Mouse (Mus musculus) adrenal gland, postnatal 25 days (tissue): ENCODE measurements around the gene Plekhg1. TPM values are rescaled to one million over a fixed set of nuclear protein-coding genes. Genes with fewer than 3 reads are reported as not detected.

Source experiments
- DNase-seq: peaks from one replicate; pipeline ENCODE4 v3.0.0; 2021; ENCODE audit warnings: mixed read lengths
- total RNA-seq: library from RNA; stranded (reverse); gene quantifications from 2 replicates; pipeline ENCODE4 v1.2.3, GENCODE M21; 2021

Plekhg1 gene
- total RNA-seq, 1 experiment from 2014 or later = 6.6 TPM

DNA sequence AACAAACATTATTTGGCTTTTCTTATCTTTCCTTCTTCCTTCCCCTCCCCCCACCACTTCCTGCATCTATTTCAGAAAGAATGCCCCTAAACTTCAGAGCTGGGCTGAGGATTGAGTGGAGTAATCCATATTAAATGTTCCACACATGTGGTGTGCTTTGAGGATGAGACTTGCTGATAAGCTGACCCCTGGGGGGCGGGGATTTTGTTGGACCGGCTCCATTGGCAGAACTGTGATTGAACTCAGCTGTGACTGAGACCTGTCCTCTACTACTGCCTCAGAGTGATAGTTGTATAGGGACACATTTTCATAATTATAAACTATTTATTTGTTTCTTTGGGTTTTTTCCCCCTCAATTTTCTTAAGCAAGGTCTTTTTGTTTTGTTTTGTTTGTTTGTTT, 2.9 kb downstream of the Plekhg1 start:
- no peak for DNase-seq

DNA sequence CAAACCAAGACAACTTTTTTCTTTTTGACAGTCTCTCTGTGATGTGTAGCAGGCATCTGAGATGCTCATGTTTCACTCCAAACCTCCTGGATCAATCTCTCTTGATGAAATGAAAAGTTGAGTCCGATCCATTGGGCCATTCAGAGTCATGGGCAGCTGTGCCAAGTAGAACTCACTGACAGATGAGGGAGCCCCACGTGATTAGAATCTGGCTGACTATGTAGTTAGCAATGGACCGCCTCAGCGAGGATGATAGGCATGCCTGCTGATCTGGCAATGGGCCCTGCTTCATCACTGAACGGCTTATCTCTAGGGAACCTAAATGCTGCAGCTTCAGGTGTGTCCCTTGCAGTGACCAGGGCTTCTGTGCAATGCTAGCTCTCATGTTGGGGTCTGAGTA, 3.7 kb downstream of the Plekhg1 start:
- no peak for DNase-seq

DNA sequence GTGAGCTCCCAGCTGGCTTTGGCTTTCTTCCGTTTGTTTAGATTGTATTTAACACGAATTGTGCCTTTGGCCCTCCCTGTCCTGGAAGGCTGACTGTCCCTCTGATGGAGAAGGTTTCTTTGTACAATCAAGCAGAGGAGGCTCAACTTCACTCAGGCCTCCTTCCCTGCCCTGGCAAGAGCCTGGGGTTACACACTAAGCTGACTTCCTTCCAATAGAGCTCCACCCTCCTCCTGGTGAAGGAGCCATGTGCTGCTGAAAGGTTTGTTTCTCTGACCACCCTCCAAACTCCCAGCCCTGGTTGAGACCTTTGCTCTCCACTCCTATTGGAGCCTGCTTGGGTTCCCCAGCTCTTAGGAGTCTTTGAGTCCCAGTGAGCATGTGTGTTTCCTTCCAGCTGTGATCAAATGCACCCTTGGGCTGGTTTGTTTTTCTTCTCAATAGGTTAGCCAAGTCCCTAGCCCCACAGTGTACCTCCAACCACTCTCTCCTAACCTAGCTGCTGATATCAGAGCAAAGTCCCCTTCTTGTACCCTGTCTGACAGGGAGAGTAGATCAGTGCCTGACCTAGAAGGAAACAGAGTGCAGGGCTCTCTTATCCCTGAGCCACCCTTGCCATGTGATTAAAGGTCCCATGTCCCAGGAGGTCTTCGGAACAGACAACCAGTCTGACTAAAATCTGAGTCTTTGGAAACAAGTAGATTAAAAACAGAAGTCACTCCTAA, 6.8 kb downstream of the Plekhg1 start:
- DNase-seq = no peak

DNA sequence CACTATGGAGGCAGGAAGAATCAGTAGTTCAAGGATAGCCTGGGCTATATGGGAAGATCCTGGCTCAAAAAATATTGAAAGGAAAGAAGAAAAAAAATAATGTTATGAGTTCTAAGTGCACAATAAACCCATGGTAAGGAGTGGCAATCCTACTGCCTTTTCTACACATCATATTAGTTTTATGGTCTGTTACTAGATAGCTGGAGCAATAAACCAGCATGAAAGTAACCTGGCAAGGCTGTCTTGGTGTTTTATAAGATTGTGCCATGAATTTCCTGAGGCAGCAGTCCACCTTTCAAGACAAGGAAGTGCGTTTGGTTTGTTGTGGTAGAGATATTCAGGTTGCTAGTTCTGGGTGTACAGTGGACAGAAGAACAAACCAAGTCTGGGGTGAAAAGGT, 9.4 kb downstream of the Plekhg1 start:
- DNase-seq = no peak

DNA sequence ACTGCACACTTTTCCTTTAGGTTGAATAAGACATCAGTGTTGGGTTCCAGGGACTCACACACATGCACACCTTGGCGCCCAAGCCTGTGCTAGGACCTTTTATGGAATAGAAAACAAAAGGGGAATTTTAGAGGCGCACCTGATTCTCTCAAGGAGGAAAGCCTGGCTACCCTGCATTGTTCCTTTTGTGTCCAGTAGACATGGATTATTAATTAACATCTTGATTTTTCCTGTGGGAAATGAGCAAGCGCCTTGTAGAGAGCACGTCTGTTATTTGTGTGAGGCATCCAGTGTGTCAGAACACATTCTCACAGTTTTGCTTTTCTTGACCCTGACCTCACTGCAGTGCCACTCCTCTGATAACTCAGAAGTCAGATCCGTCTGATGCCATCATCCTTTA, 21.8 kb downstream of the Plekhg1 start:
- no peak for DNase-seq

DNA sequence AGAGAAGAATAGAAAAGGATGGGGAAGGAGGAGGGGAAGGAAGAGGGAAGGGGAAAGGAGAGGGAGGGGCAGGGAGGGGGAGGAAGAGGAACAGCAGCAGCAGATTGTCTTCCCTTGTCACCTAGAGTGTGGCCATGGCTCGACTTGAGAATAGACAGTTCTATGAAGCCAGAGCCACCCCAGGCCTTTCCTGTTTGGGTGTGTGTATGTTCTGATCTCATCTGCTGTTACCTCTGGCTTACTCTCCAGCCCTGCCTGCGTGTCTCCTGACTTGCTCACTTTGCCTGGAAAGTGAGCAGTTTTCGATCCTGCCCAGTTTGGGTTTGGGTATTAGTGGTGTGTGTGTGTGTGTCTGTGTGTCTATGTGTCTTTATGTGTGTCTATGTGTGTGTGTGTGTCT, 23.0 kb downstream of the Plekhg1 start:
- no peak for DNase-seq

DNA sequence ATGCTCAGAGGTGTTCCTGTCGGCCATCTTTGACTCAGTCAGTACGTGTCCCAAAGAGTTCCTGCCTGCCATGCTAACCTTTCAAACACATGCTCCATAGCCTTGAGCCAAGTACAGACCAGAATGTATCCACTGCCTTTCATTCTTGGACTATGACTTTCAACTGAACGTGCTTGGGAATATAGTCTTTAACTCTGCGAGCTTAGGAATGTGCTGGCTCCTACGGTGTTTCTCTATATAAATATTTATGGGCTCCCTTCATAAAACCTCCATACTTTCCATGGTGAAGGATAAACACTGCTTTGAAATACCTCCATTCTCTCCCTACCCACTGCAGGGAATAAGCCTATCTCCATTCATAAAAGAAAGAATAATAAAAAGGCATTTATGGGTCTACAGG, 29.0 kb downstream of the Plekhg1 start:
- no peak for DNase-seq

DNA sequence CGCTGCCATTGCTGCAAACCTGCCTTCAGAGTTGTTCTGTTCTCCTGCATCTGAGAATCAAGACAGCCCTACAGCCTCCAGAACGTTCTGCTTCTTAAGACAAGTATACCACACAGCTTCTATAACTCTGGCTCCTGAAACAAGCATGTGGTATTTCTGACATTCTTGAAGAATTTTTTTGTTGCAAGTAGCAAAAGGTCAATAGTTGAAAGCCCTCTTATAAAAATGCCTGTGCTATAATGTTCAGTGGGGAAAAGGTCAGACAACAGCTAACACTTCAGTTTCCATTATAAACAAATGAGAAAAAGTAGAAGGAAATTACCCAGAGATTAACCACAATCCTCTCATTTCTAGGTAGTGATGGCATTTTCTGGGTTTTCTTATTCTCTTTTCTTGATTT, 34.2 kb downstream of the Plekhg1 start:
- no peak for DNase-seq

DNA sequence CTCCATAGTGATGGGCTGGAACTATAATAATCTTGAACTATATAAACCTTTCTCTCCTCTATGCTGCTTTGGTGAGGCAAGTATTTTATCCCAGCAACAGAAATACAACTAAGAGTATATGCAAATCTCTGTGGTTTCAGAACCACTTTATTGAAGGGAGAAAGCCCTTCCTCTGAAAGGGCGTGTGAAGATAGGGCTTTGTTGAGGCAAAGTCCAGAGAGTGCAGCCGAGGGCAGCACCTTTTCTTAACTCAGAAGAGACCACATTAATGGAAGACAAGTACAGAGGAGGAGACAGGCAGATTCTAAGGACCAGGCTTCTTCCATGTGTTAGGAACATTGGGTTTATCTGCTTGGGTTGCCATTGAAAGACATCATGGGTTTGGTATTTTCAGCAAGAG, 36.6 kb downstream of the Plekhg1 start:
- no peak for DNase-seq

DNA sequence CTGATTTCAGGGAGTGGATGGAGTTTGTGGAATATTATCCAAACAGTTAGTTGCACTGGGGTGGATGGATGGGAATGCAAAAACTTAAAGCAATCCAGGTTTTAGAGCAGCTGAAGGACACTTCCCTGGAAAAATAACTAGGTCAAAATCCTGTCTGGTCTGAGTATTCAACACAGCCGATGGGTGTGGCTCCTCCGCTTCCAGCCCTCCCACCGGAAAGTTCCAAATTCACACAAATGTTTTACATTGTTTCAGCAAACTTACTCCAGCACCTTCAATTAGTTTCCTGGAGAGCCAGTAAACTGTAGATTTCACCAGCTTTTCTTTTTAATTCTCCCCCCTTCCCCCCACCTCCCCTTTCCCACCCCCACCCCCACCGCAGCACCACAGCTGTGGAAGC, 45.2 kb downstream of the Plekhg1 start:
- DNase-seq = no peak

DNA sequence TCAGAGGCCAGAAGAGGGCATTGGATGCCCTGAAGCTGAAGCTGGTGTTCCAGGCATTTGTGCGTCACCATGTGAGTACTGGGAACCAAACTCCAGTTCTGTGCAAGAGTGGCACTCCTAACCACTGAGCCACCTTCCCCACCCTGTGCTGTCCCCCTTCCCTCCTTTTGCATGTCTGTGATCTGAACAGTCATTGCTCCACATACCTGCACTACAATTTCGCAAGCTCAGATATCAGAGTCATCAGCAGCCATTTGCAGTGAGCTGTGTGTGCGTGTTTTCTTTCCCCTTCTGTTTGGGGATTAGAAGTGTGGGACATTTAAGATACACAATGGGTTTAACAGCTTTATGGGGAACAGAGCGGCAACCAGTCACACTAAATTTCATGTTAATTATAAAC, 46.4 kb downstream of the Plekhg1 start:
- DNase-seq = no peak

DNA sequence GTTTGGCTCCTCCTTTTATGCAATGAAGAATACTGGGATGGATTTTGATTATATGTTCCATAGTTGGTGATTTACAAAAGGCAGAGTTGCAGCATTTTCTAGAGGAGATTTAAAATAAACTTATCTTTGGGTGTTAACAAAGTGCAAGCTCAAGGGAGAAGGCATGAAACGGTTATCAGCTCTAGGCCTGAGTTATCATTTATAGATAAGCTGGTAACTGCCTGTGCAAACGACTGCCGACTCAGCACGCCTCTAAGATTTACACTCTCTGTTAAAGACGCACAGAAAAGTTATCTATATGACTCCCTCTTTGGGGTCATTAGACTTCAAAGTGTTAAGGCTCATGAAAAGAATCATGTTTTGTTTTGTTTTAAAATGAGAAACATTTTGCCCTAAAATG, 46.8 kb downstream of the Plekhg1 start:
- no peak for DNase-seq

DNA sequence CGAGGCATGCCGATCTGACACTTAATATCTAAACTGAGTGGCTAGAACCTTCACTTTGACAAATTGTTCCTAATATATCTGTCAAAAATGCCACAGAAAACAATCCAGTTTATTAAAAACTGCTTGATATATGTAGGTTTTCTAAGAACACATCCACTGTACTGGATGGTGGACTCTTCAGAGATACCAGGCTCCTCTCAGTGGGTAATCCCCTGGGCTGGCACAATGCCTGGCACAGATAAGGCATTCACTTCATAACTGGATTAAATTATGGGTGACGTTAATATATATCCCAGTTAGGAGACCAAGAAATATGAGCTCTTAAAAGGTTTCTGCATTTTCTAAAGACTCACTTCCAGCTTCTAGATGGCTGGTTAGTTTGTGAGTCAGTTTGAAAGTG, 53.7 kb downstream of the Plekhg1 start:
- no peak for DNase-seq

DNA sequence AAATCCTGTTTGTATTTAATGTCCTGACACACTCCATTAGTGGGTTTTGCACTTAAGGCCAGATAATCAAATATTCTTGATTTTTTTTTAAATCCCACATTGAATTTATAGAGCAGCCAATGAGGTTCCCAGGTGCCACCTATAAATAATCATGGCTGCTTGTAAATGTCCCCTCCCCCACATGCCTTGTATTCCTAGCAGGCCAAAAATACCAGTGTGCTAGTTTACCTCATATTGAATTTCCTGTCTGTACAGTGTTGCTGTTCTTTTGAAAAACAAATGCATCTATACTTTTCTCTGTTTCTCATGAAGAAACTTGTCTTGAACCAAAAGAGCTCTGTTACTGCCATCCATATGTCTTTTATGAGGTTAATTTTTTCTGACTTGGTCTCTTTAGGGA, 59.3 kb downstream of the Plekhg1 start:
- no peak for DNase-seq

DNA sequence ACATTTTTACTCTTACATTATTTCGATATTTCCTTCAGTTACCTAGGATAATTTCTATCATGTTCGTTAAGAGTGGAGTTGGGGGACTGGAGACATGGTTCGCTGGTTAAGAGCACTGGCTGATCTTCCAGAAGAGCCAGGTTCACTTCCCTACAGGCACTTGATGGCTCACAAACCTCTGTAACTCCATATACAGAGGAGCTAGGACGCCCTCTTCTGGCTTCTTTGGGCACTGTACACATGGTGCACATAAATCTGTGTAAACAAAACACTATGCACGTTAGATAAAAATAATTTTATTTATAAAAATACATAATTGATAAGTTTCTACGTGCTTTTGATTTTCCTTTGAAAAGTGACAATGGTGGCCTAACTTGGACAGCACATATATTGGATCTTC, 61.1 kb downstream of the Plekhg1 start:
- no peak for DNase-seq

DNA sequence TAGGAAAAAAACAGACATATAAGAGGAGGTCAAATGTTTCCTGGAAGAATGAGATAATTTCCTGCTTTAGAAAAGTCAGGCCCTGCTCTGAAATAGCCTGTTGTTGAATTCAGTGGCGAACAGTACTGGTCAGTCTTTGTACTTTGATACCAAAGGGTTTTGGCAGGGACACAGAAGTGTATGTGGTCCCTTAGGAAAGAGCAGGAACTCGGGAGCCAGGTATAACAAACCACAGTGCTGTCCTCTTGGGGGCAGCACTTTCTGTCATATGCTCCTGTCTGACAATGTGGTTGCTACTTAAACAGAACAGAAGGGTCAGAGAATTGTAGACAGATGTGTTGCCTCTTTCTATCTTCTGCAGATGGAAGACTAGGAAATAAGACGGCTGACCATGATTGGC, 65.2 kb downstream of the Plekhg1 start:
- DNase-seq = no peak

DNA sequence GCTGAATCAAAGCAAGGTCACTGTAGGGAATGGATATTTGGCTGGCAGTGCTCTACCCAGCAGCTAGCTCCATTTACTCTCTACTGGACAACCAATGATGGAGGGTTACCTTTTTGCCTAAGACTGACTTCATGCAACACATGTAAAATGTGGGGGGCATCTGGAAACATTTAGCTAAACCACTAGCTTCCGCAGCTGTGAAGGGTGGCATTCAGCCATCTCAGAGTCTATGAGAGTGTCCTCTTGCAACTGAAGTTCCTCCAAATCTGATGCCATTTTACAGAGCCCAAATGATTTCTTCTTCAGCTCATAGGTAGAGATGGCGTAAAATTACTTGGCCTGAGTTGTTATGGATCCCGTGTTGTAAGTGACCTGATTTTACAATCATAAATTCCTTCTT, 67.8 kb downstream of the Plekhg1 start:
- DNase-seq = no peak

DNA sequence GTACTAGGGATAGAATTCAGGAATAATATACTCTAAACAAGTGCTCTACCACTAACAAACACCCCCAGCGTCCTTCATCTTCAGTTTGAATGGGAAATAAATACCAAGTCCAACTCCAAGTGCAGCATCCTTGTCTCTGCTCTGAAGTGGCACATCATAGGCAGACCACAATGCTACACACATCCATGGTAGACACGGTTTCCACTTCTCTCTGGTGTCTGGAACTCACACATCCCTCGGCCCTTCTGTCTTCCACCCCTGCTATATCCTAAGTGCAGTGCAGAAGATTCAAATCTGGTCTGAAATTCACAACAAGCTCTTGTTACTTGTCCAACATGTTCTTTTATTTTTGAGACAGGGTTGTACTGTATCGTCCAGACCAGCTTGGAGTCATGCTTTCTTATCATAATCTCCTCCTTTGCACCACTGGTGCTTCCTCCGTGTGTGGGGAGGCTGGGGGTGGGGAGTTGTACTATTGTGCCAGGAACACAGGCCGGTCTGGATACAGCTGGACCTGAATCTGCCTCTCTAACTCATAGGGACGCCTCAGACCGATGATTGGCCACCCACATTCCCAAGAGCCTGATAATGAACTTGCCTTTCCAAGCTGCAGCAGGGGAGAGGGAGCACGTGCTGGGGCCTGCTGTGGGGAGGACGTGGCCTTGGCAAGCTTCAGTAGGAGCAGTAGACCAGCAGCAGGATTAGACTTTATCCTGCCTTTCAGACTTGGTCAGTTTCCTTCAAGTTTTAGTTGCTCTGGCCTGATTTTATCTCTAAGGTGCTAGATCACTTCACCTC, 70.5 kb downstream of the Plekhg1 start:
- DNase-seq = peak; percentile 22

DNA sequence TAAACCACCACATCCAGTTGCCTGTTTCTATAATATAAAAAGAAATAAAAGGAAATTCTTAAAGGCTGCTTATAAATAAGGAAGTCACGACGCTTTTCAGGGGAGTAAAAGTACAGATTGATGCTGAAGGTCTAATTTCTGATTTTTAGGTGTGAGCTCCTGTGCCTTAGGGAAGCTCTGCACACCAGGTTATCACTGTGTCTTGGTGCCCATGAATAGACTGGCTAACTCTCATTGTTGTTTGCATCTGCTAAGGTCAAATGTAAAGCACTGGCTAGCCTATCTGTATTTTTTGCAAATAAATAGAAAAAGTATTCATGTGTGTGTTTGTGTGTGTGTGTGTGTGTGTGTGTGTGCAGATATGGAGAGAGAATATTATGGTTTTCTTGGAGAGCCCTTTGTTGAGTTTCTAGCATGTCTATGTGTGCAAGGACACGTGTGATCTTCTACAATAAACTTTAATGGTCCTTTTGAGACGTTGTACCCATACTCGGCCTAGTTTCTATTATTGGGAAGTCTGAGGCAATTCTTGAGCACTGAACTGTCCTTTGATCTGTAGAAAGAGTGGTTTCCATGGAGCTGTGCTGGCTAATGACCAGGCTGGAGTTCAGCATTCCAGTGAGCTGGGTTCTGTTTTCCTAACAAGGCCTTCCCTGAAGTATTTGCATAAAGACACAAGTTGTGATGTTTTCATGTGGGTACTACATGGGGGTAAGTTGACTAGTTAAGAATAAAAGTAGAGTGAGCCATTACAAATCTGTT, 79.0 kb downstream of the Plekhg1 start:
- no peak for DNase-seq

DNA sequence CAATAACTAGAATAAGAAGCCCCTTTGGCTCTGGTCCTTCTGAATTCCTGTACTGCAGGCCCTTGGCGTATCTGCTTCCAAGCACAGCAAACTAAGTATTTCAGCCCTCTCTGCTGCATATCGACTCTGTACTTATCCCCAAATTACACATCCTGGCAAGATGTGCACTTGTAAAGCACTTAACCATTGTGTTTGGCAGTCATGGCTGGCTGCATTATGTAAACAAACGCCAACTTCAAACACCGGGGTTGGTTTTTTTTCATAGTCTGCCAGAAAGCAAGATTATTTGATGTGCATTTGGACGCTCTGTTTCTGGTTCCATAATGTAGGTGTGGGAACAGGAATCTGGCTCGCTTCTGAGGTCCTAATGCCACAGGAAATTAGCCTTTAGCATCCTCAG, 83.7 kb downstream of the Plekhg1 start:
- no peak for DNase-seq

DNA sequence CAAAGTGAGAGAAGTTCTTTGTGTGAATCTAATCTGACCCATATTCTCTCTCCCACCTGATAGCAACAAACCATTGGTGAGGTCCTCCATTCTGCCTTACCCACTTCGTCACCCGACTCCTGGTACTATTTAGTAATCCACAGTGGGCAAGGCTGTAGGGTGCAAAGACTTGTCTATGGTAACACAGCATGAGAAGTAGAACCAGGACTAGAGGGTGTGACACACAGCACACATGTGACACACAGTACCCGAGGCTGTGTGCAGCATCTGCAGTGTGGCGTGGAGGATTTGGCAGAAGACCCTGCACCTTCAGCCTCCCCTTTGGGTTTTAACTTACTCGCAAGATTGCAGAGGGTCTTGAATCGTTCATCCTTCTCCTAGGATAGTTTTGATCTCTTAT, 85.9 kb downstream of the Plekhg1 start:
- no peak for DNase-seq

DNA sequence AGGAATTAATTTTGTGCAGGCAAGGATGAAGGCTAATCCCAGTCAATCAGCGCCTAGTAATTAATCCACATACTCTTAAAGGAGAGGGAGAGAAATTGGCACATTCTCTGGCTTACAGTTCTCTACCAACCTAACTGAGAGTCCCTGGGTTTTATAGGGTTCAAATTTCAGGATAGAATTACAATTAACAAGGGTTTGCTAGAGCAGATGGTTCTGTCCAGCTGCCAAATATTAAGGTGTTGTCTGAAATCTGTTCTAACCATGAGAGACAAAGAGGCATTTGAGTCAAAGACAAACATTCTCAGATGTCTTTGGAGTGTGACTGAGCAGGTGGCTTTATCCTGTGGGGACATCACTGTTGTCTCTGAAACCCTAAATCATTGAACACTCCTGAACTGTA, 87.2 kb downstream of the Plekhg1 start:
- no peak for DNase-seq

DNA sequence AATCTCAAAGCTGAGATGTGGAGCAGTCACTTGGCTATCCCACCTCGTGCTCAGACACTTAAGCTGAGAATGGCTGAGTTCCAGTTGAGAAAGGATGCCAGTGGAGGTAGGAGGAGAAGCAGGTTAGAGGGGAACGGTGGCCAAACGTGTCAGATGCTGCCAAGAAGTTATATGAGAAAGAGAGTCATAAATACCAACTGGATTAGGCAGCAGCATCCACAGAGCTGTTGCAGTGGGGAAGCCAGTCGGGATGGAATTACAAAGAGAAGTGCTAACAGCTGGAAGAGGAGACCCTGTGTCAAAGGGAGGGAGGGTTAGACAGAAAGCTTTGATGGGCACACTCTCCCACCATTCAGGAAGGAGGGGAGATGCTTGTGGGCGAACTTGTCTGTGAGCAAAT, 89.3 kb downstream of the Plekhg1 start:
- DNase-seq = no peak
